Mouse (Mus musculus): ENCODE measurements around the gene Cd101.

The Cd101 gene

DNA sequence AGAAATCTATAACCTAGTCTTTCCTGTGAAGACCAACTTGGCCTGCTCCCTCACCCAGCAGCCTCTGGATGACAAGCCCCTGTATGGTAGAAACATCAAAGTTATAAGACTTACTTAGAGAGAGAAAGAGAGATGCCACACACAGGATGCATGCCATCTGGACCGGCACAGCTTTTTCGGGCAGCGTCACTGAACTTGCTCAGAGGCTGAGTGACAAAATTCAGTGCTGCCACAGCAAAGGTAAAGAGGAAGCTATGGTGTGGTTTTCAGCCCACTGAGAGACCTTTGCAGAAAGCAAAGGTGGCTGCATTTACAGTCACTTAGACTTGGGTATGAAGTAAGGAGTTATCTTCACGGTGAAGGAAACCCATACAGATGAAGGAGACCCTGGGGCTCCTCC, at the start of gene Cd101:
Gene Cd101, minus strand, starts transcription at position 218 of the 400 bp plus-strand sequence.
- DNase-seq (ENCODE audit: low read depth): no peak

DNA sequence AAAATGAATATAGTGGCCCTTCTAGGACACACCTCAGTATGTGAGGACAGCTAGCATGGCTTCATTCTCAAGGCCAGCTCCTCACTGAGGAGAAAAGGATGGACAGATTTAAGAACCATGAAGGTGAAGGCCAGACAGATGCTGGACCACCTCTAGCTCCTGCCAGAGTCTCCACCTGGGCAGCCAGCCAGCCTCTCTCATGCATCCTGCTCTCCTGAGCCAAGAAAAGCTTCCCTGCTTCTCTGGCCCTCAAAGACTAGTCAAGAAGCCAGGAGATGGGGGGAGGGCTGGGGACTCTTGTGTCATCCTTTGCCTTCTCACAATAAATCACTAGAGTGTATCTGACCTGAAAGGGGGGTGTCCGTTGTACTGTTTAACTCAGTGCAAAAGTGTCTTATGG, 49.0 kb upstream of the Cd101 start:
- no peak for DNase-seq (ENCODE audit: low read depth)

DNA sequence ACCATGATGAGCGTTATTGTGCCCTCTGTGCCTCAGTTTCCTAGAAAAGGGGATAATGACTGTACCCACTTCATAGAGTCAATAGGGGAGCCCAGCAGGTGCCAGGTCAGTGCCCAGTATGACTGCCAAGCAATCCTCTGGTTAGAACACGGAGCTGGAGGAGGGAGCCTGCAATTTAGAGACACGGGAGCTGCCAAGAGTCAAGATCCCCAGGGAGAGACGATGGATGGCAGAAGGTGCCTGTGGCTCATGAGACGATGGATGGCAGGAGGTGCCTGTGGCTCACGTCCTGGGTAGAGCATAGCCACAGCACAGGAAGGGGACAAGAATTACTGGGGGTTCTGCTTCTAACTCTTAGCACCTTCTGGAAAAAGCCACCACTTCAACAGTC, 48.3 kb upstream of the Cd101 start:
- DNase-seq (ENCODE audit: low read depth): no peak

DNA sequence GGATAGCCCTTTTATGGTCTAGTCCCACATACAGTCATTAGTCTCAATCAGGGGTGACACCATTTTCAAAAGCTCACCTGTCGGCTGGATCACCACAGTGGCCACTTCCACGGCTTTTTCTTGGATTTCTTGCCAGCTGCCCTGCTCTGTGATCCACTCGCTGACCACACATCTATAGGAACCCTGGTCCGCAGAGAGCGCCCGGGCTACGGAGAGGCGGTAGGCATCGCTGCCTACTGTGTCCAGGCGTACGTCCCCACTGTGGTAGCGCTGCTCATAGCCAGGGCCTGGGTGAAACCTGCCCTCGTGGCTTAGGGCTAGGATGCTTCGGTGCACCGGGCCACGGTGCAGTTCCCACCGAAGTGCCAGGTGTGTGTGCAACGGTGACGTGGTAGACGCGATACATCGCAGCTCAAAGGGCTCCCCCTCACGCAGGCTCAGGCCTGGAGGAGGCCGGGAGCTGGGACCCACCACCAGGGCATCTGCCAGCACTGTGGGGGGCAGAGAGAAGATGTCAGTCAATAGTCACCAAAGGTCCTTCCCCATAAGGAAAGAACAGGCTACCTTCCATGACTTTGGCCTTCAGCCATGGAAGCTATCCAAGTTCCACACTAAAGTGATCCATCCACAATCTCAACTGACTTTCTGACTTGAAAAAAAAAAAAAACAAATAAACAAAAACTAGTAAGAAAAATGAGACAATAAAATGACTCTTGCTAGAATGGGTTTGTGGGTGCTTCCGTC, 47.8 kb upstream of the Cd101 start:
- no peak for DNase-seq (ENCODE audit: low read depth)

GRCm38 (mm10) chr3:101075866-101076265, 46.5 kb upstream of the Cd101 start:
- DNase-seq (ENCODE audit: low read depth): no peak

- no peak for DNase-seq (ENCODE audit: low read depth)
These were observed 44.0 kb upstream of the Cd101 start for GRCm38 (mm10) chr3:101073384-101073783.

- DNase-seq (ENCODE audit: low read depth): no peak
These were observed 43.3 kb upstream of the Cd101 start for GRCm38 (mm10) chr3:101072506-101073215.

DNA sequence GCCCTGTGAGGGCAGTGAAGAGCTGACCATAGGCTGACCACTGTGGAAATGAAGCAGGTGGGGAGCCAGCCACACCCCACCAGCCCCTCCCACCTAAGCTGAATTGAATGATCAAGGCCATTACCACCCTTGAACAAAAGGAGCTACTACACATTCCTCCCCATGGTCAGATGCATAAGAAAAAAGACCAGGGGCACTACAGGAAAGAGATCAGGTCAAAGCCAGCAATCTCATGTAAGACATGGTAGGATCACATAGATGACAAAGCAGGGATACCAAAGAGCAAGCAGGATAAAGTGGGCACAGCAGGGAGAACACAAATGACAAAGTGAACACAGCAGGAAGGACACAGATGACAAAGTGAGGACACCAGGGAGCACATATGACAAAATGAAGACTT, 42.2 kb upstream of the Cd101 start:
- DNase-seq (ENCODE audit: low read depth): no peak

GRCm38 (mm10) chr3:101070796-101071235, 41.5 kb upstream of the Cd101 start:
- DNase-seq (ENCODE audit: low read depth): no peak

GRCm38 (mm10) chr3:101070230-101070795, 41.0 kb upstream of the Cd101 start:
- DNase-seq (ENCODE audit: low read depth): peak; percentile 96

- no peak for DNase-seq (ENCODE audit: low read depth)
These were observed 39.3 kb upstream of the Cd101 start for GRCm38 (mm10) chr3:101068701-101069100.

GRCm38 (mm10) chr3:101066175-101066574, 36.8 kb upstream of the Cd101 start:
- DNase-seq (ENCODE audit: low read depth): no peak

- DNase-seq (ENCODE audit: low read depth): no peak
These were observed 32.7 kb upstream of the Cd101 start for GRCm38 (mm10) chr3:101061865-101062585.

GRCm38 (mm10) chr3:101059214-101059613, 29.9 kb upstream of the Cd101 start:
- no peak for DNase-seq (ENCODE audit: low read depth)

DNA sequence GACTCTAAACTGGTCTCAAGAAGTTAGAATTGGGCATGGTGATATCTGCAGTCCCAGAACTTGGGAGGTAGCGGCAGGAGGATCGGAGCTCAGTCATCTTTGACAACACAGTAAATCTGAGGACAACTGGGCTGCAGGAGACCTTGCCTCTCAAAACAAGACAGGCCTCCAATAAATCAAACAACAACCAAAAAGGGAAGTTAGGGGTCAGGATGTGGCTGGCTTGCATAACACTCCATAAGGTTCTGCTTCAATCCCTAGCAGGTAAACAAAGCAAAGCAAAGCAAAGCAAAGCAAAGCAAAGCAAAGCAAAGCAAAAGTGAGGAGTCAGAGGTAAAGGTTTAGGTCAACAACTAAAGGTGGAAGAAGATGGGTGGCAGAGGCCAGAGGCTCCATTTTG, 28.8 kb upstream of the Cd101 start:
- DNase-seq (ENCODE audit: low read depth): no peak

GRCm38 (mm10) chr3:101055216-101055615, 25.9 kb upstream of the Cd101 start:
- no peak for DNase-seq (ENCODE audit: low read depth)

DNA sequence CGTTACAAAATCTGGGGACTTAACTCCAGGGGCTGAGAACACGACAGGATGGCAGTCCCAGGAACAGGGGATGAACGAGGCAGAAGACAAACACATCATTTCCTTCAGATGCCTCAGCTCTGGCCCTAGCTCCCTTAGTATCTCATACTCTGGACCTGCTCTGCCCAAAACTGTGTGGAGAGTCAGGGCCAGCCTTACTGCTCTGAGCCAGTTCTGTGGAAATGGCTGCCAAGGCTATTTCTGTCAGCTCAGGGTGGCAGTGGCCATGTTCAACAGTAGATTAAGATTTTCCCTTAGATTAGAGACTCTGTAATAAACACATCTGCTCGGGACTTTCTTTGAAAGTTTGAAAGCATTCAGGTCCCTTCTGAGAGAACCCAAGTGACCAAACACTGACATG, 22.2 kb upstream of the Cd101 start:
- DNase-seq (ENCODE audit: low read depth): no peak

DNA sequence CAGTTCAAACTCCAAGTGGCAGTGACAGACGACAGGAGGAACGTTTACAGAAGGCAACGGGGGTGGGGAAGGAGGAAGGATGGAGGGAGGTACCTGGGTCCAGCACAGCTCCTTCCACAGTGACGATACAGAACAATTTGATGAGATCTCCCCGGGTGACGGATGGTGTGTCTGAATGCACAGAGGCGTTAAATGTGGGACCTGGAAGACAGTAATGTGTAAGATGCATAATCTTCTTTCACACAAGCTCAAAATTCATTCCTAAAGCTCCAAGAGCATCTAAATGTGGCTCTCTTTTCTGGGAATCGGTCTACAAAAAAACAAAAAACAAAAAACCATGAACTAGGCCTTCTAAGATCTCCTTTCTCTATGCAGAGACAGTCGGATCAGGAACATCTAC, 20.6 kb upstream of the Cd101 start:
- DNase-seq (ENCODE audit: low read depth): no peak

GRCm38 (mm10) chr3:101048781-101049180, 19.4 kb upstream of the Cd101 start:
- DNase-seq (ENCODE audit: low read depth): no peak

GRCm38 (mm10) chr3:101047586-101048275, 18.4 kb upstream of the Cd101 start:
- peak; percentile 76 for DNase-seq (ENCODE audit: low read depth)

DNA sequence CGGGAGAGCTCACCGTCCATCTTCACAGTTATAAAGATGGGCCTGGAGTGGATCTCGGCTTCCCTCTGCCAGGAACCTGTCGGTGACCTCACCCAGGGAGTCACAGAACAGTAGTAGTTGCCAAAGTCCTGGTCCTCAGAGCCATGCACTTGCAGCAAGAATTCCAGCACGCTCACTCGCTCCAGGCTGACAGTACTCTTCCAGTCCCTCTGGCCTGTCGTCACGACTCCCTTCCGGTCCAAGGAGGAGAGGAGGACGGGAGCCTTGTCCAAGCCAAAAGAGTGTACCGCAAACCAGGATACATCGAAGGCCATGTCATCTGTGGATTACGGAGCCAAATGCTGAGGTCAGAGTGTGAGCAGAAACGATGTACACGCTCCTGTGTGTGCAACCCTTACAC, 16.1 kb upstream of the Cd101 start:
- no peak for DNase-seq (ENCODE audit: low read depth)

DNA sequence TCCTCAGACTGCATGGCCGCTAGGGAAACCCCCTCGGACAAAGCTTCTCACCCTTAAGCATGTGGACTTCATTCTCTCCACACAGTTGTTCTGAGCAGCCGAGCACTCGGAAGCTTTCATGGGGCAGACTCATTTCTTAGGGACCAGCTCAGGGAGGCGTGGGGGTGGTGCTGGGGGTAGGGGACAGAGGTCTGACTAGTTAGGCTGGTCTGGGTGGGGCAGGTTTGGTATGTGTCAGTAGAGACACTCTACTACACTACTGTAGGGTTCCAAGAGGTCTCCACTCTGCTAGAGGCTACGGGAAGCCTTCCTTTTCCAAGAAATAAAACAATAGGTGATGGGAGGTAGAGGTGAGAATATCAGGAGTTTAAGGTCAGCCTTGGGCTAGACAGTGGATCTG, 15.3 kb upstream of the Cd101 start:
- no peak for DNase-seq (ENCODE audit: low read depth)

All from fibroblast of lung, adult 2 months (primary cell).